Mouse (Mus musculus) midbrain, embryonic 15.5 days (tissue): ENCODE measurements around the gene Tgfbr3. TPM values are rescaled to one million over a fixed set of nuclear protein-coding genes. Genes with fewer than 3 reads are reported as not detected.

Experiments
- ATAC-seq: fragments of 200-750 bp; cut with Nextera tagmentation; replicated peaks from 2 replicates; pipeline ENCODE4 v1.8.0; 2017; ENCODE audit warnings: moderate TSS enrichment
- H3K27ac ChIP-seq: fragments of 300-500 bp; sonication (generic); 2 replicates; pipeline ENCODE4 v1.5.1; 2015; ENCODE audit warnings: mild to moderate bottlenecking, inconsistent platforms
- H3K27me3 ChIP-seq: fragments of 300-500 bp; sonication (generic); replicated peaks from 2 replicates; pipeline ENCODE4 v1.6.1; 2015; ENCODE audit warnings: inconsistent platforms
- H3K36me3 ChIP-seq: fragments of 300-500 bp; sonication (generic); replicated peaks from 2 replicates; pipeline ENCODE4 v1.6.1; 2015; ENCODE audit warnings: inconsistent platforms
- H3K4me1 ChIP-seq: fragments of 300-500 bp; sonication (generic); 2 replicates; pipeline ENCODE4 v1.6.1; 2015; ENCODE audit warnings: inconsistent platforms
- H3K4me2 ChIP-seq: fragments of 300-500 bp; sonication (generic); 2 replicates; pipeline ENCODE4 v1.6.1; 2015; ENCODE audit warnings: inconsistent platforms, mild to moderate bottlenecking, moderate library complexity
- H3K4me3 ChIP-seq: fragments of 300-500 bp; sonication (generic); 2 replicates; pipeline ENCODE4 v1.5.1; 2015; ENCODE audit warnings: mild to moderate bottlenecking, inconsistent platforms
- H3K9ac ChIP-seq: fragments of 300-500 bp; sonication (generic); 2 replicates; pipeline ENCODE4 v1.6.1; 2015; ENCODE audit warnings: mild to moderate bottlenecking, inconsistent platforms
- H3K9me3 ChIP-seq: fragments of 300-500 bp; sonication (generic); 2 replicates; pipeline ENCODE4 v1.6.1; 2016; ENCODE audit warnings: inconsistent platforms
- WGBS: fragments of 180-500 bp; shearing (Covaris S2); methylation state at CpG from one replicate; pipeline ENCODE4 v1.1.7; 2015; ENCODE audit warnings: mixed read lengths; 5-methylcytosine and 5-hydroxymethylcytosine counted together
- polyA plus RNA-seq: library from polyadenylated mRNA; unstranded; fragments of >200 nt; fragmentation: Nextera tagmentation; extraction: Ambion mirVana; gene quantifications from 2 replicates; pipeline ENCODE4 v1.2.1, GENCODE M21; 2015

Gene Tgfbr3
- polyA plus RNA-seq, 1 experiment from 2014 or later, result 6.5 TPM

DNA sequence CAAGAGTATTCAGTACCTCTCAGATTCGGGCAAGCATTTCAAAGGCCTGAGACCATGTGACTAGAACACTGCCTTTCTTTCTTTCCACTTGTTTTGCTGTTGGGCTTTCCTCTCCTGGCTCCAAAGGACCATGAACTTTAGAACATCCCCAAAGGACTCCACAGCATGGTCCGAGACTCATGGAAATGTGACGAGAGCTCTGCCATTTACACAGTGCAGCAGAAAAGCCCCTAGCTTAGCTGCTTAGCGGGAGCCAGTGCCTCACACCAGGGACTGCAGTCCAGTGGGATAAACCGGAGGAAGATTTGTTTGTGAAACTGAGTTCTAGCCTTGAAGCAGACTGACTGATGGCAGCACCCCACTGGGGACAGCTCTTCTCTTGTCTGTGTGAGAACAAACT lies 224.5 kb downstream of the Tgfbr3 start:
- H3K27ac ChIP-seq, result no peak overlapping the region
- no peak overlapping the region for H3K4me2 ChIP-seq
- H3K4me1 ChIP-seq, result no peaks in the 10 kb centered on the region
- no peaks in the 10 kb centered on the region for H3K9me3 ChIP-seq
- H3K27me3 ChIP-seq, result no peaks in the 10 kb centered on the region
- 55% methylated on average over 5 of the region's 5 CpGs for WGBS
- no peak overlapping the region for H3K9ac ChIP-seq
- ATAC-seq, result no peak
- H3K36me3 ChIP-seq, result no peaks in the 10 kb centered on the region
- H3K4me3 ChIP-seq, result no peak overlapping the region

DNA sequence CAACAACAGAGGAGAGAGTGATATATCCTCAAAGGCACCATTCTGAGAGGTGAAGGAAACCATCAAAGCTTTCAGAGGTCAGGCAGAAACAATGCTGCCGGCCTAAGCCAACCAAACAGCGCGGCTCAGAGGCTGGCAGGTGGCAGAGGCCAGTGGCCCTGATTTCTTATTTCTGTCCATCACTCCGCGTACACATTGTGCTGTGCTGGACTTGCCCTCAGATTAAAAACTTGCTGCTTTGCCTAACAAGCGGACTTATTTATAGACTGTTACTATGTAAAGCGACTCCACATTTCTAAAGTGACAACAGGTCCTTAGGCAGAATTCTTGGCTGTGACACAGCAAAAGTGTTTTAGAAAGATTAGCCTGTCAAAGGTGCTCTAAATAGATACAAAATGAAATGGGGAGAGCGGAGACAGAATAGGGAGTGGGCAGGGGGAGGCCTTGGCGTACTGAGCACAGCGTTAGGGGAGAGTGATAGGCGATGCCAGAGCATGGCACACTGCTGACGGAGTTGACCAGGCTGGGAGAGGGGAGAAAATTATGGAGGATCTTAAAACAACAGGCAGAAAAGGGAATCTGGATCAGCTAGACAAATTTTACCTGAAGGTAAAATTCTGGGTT lies 227.1 kb downstream of the Tgfbr3 start:
- Histone ChIP-seq H3K9me3 (no peaks in the 10 kb centered on the region), H3K27ac (no peak overlapping the region), H3K36me3 (no peaks in the 10 kb centered on the region), H3K4me1 (no peaks in the 10 kb centered on the region), H3K4me2 (no peak overlapping the region), H3K27me3 (no peaks in the 10 kb centered on the region), H3K4me3 (no peak overlapping the region), H3K9ac (no peak overlapping the region)
- ATAC-seq, result no peak
- WGBS, result 45% methylated on average over 12 of the region's 12 CpGs

DNA sequence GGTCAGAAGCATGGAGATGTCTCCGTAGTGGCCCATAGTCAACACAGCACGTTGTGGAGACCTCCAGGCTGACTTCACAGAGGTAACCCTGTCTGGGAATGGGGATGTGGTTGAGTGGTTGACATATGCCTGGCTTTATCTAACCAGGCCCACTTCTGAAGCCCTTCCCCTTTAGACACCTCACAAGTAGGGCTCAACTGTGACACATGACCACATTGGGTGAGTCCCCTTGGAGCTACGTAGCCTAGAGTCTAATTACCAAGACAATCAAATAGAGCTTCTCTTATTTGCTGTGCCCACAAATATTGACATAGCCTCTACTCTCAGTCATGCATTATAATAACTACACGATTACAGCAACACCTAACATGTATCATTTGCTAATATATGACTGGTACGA lies 229.9 kb downstream of the Tgfbr3 start:
- H3K27me3 ChIP-seq, result no peaks in the 10 kb centered on the region
- H3K4me3 ChIP-seq, result no peak overlapping the region
- ATAC-seq, result no peak
- no peaks in the 10 kb centered on the region for H3K36me3 ChIP-seq
- no peak overlapping the region for H3K9ac ChIP-seq
- H3K4me2 ChIP-seq, result no peak overlapping the region
- 91% methylated on average over 5 of the region's 5 CpGs for WGBS
- no peak overlapping the region for H3K27ac ChIP-seq
- peaks cover 7% of the 10 kb centered on the region for H3K4me1 ChIP-seq
- no peaks in the 10 kb centered on the region for H3K9me3 ChIP-seq

DNA sequence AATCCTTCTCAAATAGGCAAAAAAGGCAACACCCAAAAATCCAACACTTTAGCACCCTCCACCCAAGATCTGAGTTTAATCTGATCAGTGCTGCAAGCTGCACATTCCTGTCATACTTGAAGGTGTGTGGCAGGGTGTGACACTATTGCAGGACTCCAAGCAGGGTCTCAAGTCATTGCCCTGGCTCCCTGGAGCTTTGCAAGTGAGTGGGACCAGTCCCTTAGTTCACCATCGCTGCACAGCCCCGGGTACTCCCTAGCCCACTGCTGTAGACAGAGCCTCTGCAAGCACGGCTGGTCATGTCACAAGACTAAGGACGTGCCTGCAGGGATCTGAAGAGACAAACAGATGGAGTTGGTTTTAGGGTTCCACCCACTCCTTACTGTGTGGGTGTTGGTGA lies 230.8 kb downstream of the Tgfbr3 start:
- H3K9me3 ChIP-seq, result no peaks in the 10 kb centered on the region
- no peak for ATAC-seq
- WGBS, result 85% methylated on average over 4 of the region's 4 CpGs
- no peaks in the 10 kb centered on the region for H3K36me3 ChIP-seq
- no peak overlapping the region for H3K4me3 ChIP-seq
- no peak overlapping the region for H3K4me2 ChIP-seq
- peaks cover 7% of the 10 kb centered on the region for H3K4me1 ChIP-seq
- no peak overlapping the region for H3K9ac ChIP-seq
- no peak overlapping the region for H3K27ac ChIP-seq
- H3K27me3 ChIP-seq, result no peaks in the 10 kb centered on the region

Other genes with a start within 250 kb of the Tgfbr3 start
- 2.2 and 2.3 TPM in 2 replicates for gene Brdt, start 41.5 kb upstream of the Tgfbr3 start, polyA plus RNA-seq
- 1.6 and 2.2 TPM in 2 replicates for gene Ephx4, start 113.1 kb upstream of the Tgfbr3 start, polyA plus RNA-seq
- gene Lpcat2b, start 141.9 kb upstream of the Tgfbr3 start, polyA plus RNA-seq, result not detected in 2 replicates
- gene Btbd8, start 148.4 kb upstream of the Tgfbr3 start, polyA plus RNA-seq, result 22.4 and 22.5 TPM in 2 replicates
- 0.41 and 0.81 TPM in 2 replicates for gene Gm42669, start 218.0 kb upstream of the Tgfbr3 start, polyA plus RNA-seq
- gene 1700028K03Rik, start 245.1 kb upstream of the Tgfbr3 start, polyA plus RNA-seq, result 0.39 and 0.72 TPM in 2 replicates